Mouse (Mus musculus): ENCODE data around the gene Ccdc173. TPM values are rescaled to one million over a fixed set of nuclear protein-coding genes. Genes with fewer than 3 reads are reported as not detected.

The Ccdc173 gene
- polyA plus RNA-seq, 1 experiment from 2014 or later = 1.9 TPM

- no peak overlapping the region for H3K9ac ChIP-seq (replicated peaks)
- H3K9me3 ChIP-seq (replicated peaks) = no peaks in the 10 kb centered on the region
- peaks cover 11% of the 10 kb centered on the region for H3K4me1 ChIP-seq
- no peak for ATAC-seq (ENCODE audit: low FRiP score)
- no peak overlapping the region for H3K4me2 ChIP-seq
- H3K27me3 ChIP-seq (replicated peaks) = peaks cover 12% of the 10 kb centered on the region; the same call in 1 of the 2 replicates
- no peaks in the 10 kb centered on the region for H3K36me3 ChIP-seq
- H3K27ac ChIP-seq (replicated peaks) = no peak overlapping the region
- no peak overlapping the region for H3K4me3 ChIP-seq (replicated peaks)
- 82% methylated on average over 3 of the region's 3 CpGs for WGBS
Observed at GRCm38 (mm10) chr2:69716483-69716882, 72.9 kb downstream of the Ccdc173 start.

GRCm38 (mm10) chr2:69714126-69714525, 75.2 kb downstream of the Ccdc173 start:
- Histone ChIP-seq H3K9me3 (replicated peaks) (no peaks in the 10 kb centered on the region), H3K4me1 (peaks cover 11% of the 10 kb centered on the region), H3K36me3 (0 out of 2 replicates have a peak, but pooled peaks cover 3% of the 10 kb centered on the region), H3K4me3 (replicated peaks) (no peak overlapping the region), H3K4me2 (no peak overlapping the region), H3K27me3 (replicated peaks) (peaks cover 2% of the 10 kb centered on the region; the same call in 1 of the 2 replicates), H3K9ac (replicated peaks) (no peak overlapping the region), H3K27ac (replicated peaks) (no peak overlapping the region)
- no peak for ATAC-seq (ENCODE audit: low FRiP score)
- WGBS = 82% methylated on average over 5 of the region's 5 CpGs

DNA sequence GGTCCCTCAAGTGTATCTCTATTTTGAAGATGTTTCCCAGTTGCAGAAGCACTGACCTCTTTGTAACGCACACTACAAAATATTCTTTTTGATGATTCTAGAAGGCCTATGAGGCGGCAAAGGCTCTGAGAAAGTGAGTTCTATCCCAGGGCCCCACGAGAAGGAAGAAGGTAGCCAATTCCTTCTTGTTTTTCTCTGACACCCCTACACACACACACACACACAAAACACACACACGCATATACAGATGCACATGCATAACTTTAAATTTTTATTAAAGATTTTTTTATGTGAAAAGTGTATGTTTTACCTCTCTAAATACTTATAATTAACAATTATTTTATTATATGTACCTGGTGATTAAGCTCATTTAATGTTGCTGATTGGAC, 75.8 kb downstream of the Ccdc173 start:
- Histone ChIP-seq H3K4me3 (replicated peaks) (peak overlapping the region; percentile 88), H3K4me2 (peak overlapping the region; percentile 79), H3K27me3 (replicated peaks) (peaks cover 2% of the 10 kb centered on the region; the same call in 1 of the 2 replicates), H3K36me3 (0 out of 2 replicates have a peak, but pooled peaks cover 3% of the 10 kb centered on the region), H3K27ac (replicated peaks) (no peak overlapping the region), H3K4me1 (peaks cover 11% of the 10 kb centered on the region), H3K9me3 (replicated peaks) (no peaks in the 10 kb centered on the region), H3K9ac (replicated peaks) (no peak overlapping the region)
- whole genome bisulfite sequencing = 30% methylated on average over 4 of the region's 4 CpGs
- peak; percentile 42; the same call in 1 of the 2 replicates for ATAC-seq (ENCODE audit: low FRiP score)

- H3K4me1 ChIP-seq = peaks cover 11% of the 10 kb centered on the region
- H3K9me3 ChIP-seq (replicated peaks) = no peaks in the 10 kb centered on the region
- H3K27ac ChIP-seq (replicated peaks) = peak within 1 kb of the TSS; percentile 82
- under 1% methylated on average over 39 of the region's 39 CpGs for WGBS
- ATAC-seq (ENCODE audit: low FRiP score) = peak; percentile 99
- H3K4me2 ChIP-seq = peak within 1 kb of the TSS; percentile 79
- H3K4me3 ChIP-seq (replicated peaks) = peak within 1 kb of the TSS; percentile 88
- H3K9ac ChIP-seq (replicated peaks) = peak within 1 kb of the TSS; percentile 81
- H3K36me3 ChIP-seq = 0 out of 2 replicates have a peak, but pooled peaks cover 3% of the 10 kb centered on the region
- peaks cover 2% of the 10 kb centered on the region; the same call in 1 of the 2 replicates for H3K27me3 ChIP-seq (replicated peaks)
Observed at GRCm38 (mm10) chr2:69712981-69713625, 76.3 kb downstream of the Ccdc173 start, which contains the start of gene Fastkd1. Fastkd1 (minus strand) TSS chr2:69713516.

GRCm38 (mm10) chr2:69712171-69712570, 77.2 kb downstream of the Ccdc173 start:
- Histone ChIP-seq H3K27me3 (replicated peaks) (peaks cover 2% of the 10 kb centered on the region; the same call in 1 of the 2 replicates), H3K9ac (replicated peaks) (no peak overlapping the region), H3K4me1 (peaks cover 11% of the 10 kb centered on the region), H3K4me2 (peak overlapping the region; percentile 79), H3K27ac (replicated peaks) (no peak overlapping the region), H3K9me3 (replicated peaks) (no peaks in the 10 kb centered on the region), H3K4me3 (replicated peaks) (no peak overlapping the region), H3K36me3 (peaks cover 6% of the 10 kb centered on the region)
- WGBS = 85% methylated on average over 14 of the region's 14 CpGs
- no peak for ATAC-seq (ENCODE audit: low FRiP score)

Other genes with a start within 250 kb of the Ccdc173 start
- gene Lrp2, start 203.5 kb downstream of the Ccdc173 start, polyA plus RNA-seq (2015; fragmentation: Nextera tagmentation; extraction: Ambion mirVana) = 0.46 and 0.66 TPM in 2 replicates
- gene Bbs5, start 142.4 kb downstream of the Ccdc173 start, polyA plus RNA-seq (2015; fragmentation: Nextera tagmentation; extraction: Ambion mirVana) = 23.9 and 26.0 TPM in 2 replicates
- 2.1 and 2.2 TPM in 2 replicates for gene Klhl41, start 119.5 kb downstream of the Ccdc173 start, polyA plus RNA-seq (2015; fragmentation: Nextera tagmentation; extraction: Ambion mirVana)
- gene Fastkd1, start 76.1 kb downstream of the Ccdc173 start, polyA plus RNA-seq (2015; fragmentation: Nextera tagmentation; extraction: Ambion mirVana) = 14.9 and 15.0 TPM in 2 replicates
- 133 and 136 TPM in 2 replicates for gene Ppig, start 67.0 kb downstream of the Ccdc173 start, polyA plus RNA-seq (2015; fragmentation: Nextera tagmentation; extraction: Ambion mirVana)
- gene Phospho2, start within 50 bp of the Ccdc173 start, polyA plus RNA-seq (2015; fragmentation: Nextera tagmentation; extraction: Ambion mirVana) = 35.0 and 36.3 TPM in 2 replicates
- 88.3 and 96.9 TPM in 2 replicates for gene Klhl23, start 32.4 kb upstream of the Ccdc173 start, polyA plus RNA-seq (2015; fragmentation: Nextera tagmentation; extraction: Ambion mirVana)
- gene Ssb, start 72.0 kb upstream of the Ccdc173 start, polyA plus RNA-seq (2015; fragmentation: Nextera tagmentation; extraction: Ambion mirVana) = 263 and 279 TPM in 2 replicates
- 30.3 and 34.6 TPM in 2 replicates for gene Mettl5, start 96.0 kb upstream of the Ccdc173 start, polyA plus RNA-seq (2015; fragmentation: Nextera tagmentation; extraction: Ambion mirVana)
- gene Ubr3, start 107.7 kb upstream of the Ccdc173 start, polyA plus RNA-seq (2015; fragmentation: Nextera tagmentation; extraction: Ambion mirVana) = 15.2 and 17.7 TPM in 2 replicates
- gene Myo3b, start 249.6 kb upstream of the Ccdc173 start, polyA plus RNA-seq (2015; fragmentation: Nextera tagmentation; extraction: Ambion mirVana) = 0.19 and 0.22 TPM in 2 replicates